Mouse (Mus musculus): ENCODE measurements at regions not wholly inside any gene's neighbourhood (a gene's known extent, or its start where the extent isn't known, plus 50 kb on each side); places are given as distances from the start of the nearest gene placed in this dataset.

DNA sequence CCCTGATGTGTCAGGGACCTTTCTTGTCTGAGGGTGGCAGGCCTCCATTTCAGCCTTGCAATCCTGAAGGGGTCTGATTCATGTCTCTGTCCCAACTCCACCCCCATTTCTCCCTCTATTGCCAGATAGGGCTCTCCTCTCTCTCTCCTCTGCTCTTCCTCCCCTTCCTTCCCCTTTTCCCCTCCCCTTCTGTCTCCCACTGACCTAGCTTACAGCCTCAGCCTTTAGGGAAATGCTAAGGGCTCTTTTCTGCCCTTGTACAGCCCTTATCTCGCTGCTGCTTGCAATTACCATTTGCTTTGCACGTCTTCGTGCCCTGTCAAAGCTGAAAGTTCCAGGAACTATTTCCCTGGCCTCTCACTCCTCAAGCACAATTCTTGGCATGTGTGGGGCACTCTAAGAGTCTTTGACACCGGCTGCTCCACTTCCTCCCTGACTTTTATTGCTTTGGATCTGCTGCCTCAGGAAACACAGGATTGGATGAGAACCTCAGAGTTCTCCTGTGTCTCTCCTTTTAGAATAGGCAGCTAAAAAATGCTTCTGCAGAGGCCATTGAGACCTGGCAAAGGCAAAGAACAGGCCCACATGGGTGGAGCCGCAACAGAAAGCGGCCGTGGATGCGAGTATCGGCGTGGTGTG is 77.9 kb upstream of the Cnksr3 start:
- TF ChIP-seq CTCF (conservative IDR thresholded peaks at IDR 0.05; ENCODE audit: low read length) (no peak), POU5F1 (IDR thresholded peaks at IDR 0.05; ENCODE audit: borderline replicate concordance, low read length) (no peak)

Measured in E14TG2a.4 (cell line).